Mouse (Mus musculus) intestine, postnatal 0 days (tissue): ENCODE data around the gene Cbwd1. TPM values are rescaled to one million over a fixed set of nuclear protein-coding genes. Genes with fewer than 3 reads are reported as not detected.
A peak's percentile ranks its signal among the peaks of the same experiment; 100 is the strongest.
"Not testable (repeated sequence)": the region's sequence is repeated elsewhere in the genome, so short reads cannot be mapped to it uniquely, and the experiment has no call there.

Source experiments
- ATAC-seq: fragments of 200-750 bp; cut with Nextera tagmentation; 2 replicates; pipeline ENCODE4 v1.8.0; 2017; ENCODE audit warnings: mild to moderate bottlenecking, moderate TSS enrichment, moderate library complexity
- H3K27ac ChIP-seq: fragments of 300-500 bp; sonication (generic); 2 replicates; pipeline ENCODE4 v1.5.1; 2014; ENCODE audit warnings: mild to moderate bottlenecking, low read depth, low read length, moderate library complexity
- H3K27me3 ChIP-seq: fragments of 300-500 bp; sonication (generic); replicated peaks from 2 replicates; pipeline ENCODE4 v1.6.1; 2014; ENCODE audit warnings: low read length, mixed read lengths; ENCODE audit not compliant: control insufficient read depth, insufficient read depth
- H3K36me3 ChIP-seq: fragments of 300-500 bp; sonication (generic); 2 replicates; pipeline ENCODE4 v1.6.1; 2014; ENCODE audit warnings: mild to moderate bottlenecking, moderate library complexity; ENCODE audit not compliant: control insufficient read depth, insufficient read depth
- H3K4me1 ChIP-seq: fragments of 300-500 bp; sonication (generic); replicated peaks from 2 replicates; pipeline ENCODE4 v1.6.1; 2014; ENCODE audit warnings: antibody characterized with exemption, low read length, mixed read lengths; ENCODE audit not compliant: control insufficient read depth, insufficient read depth
- H3K4me2 ChIP-seq: fragments of 300-500 bp; sonication (generic); replicated peaks from 2 replicates; pipeline ENCODE4 v1.6.1; 2014; ENCODE audit warnings: low read depth, mild to moderate bottlenecking, moderate library complexity
- H3K4me3 ChIP-seq: fragments of 300-500 bp; sonication (generic); 2 replicates; pipeline ENCODE4 v1.5.1; 2014; ENCODE audit warnings: low read depth, low read length
- H3K9ac ChIP-seq: fragments of 300-500 bp; sonication (generic); 2 replicates; pipeline ENCODE4 v1.6.1; 2014; ENCODE audit warnings: mild to moderate bottlenecking, low read depth, low read length
- H3K9me3 ChIP-seq: fragments of 300-500 bp; sonication (generic); 2 replicates; pipeline ENCODE4 v1.6.1; 2016; ENCODE audit warnings: mixed run types; ENCODE audit not compliant: control insufficient read depth
- CTCF ChIP-seq: sonication (generic); IDR thresholded peaks from 2 replicates; pipeline ENCODE4 v1.5.1; 2016; ENCODE audit warnings: low read depth, mild to moderate bottlenecking, control low read depth, antibody characterized with exemption, moderate library complexity
- WGBS: fragments of 180-500 bp; shearing (Covaris S2); extraction: QIAGEN DNeasy Blood & Tissue Kit; methylation state at CpG from one replicate; pipeline ENCODE4 v1.1.7; 2014; 5-methylcytosine and 5-hydroxymethylcytosine counted together
- microRNA-seq: library from miRNA; unstranded; fragments of <30 nt; microRNA quantifications from one replicate; pipeline ENCODE4, GENCODE M21; 2016
- polyA plus RNA-seq: library from polyadenylated mRNA; unstranded; fragments of >200 nt; fragmentation: Nextera tagmentation; extraction: Ambion mirVana; gene quantifications from 2 replicates; pipeline ENCODE4 v1.2.1, GENCODE M21; 2015

Gene Cbwd1
- polyA plus RNA-seq, 1 experiment from 2014 or later, result 10.4 TPM

DNA sequence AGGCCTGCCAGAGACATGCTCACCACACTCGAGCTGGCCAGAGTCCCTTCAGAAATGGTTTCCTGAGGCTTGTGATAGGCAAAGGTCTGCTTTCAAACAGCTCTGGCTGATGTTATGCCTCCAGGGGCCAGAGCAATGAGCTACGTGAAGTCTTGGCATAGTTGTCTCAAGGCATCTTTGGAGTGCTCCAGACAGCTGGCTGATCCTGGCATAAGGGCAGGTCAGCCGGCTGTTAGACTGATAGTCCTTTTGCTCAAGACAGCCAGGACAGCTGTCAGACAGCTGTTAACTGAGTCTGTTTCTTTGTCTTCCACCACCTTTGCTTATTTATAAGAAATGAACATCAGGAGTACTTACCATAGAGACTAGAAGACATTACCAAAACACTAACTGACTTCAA, 74.5 kb downstream of the Cbwd1 start:
- Histone ChIP-seq H3K9me3 (no peaks in the 10 kb centered on the region), H3K36me3 (no peaks in the 10 kb centered on the region), H3K9ac (no peak overlapping the region), H3K27me3 (peaks cover 16% of the 10 kb centered on the region; the same call in 1 of the 2 replicates), H3K27ac (no peak overlapping the region), H3K4me3 (no peak overlapping the region), H3K4me2 (no peak overlapping the region), H3K4me1 (no peaks in the 10 kb centered on the region)
- WGBS, result 79% methylated on average over 3 of the region's 3 CpGs
- no peak for TF ChIP-seq CTCF
- no peak for ATAC-seq

DNA sequence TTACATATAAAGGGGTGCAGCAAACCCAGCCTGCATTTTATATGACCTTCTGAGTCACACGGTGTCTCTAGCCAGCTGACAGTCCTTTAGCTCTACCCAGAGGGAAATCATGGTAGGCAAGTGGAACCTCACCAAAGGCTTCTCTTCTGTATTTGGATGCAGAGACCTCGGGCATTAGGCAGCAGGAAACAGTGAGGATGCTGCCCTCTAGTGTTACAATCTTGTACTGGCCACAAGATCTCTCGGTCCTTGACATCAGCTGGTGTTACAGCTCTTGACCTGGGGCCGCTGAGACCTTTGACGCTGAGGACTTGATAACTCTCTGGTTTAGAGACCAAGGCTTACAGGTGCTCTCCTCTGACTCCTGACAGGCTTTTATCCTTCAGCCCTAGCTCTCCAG, 75.9 kb downstream of the Cbwd1 start:
- peaks cover 11% of the 10 kb centered on the region; the same call in 1 of the 2 replicates for H3K27me3 ChIP-seq
- WGBS, result 6% methylated on average over 5 of the region's 5 CpGs
- no peaks in the 10 kb centered on the region for H3K4me1 ChIP-seq
- TF ChIP-seq CTCF, result peak; percentile 94
- ATAC-seq, result no peak
- H3K4me2 ChIP-seq, result no peak overlapping the region
- no peaks in the 10 kb centered on the region for H3K36me3 ChIP-seq
- H3K4me3 ChIP-seq, result no peak overlapping the region
- no peaks in the 10 kb centered on the region for H3K9me3 ChIP-seq
- no peak overlapping the region for H3K9ac ChIP-seq
- no peak overlapping the region for H3K27ac ChIP-seq

DNA sequence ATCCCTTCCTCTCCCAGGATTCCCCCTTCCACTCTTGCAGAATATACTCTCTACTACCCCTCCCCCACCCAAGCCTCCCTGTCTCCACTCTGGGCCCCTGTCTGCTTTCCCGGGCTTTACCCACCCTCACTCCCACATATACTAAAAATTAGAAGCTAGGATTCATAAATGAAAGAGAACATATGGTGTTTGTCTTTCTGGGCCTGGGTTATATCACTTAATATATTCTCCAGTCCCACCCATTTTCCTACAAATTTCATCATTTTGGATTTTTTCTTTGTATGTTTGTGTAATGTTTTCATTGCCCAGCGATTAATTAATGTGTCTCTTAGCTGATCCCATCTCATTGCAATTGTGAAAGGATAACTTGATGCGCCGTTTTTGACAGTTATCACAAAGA, 80.2 kb downstream of the Cbwd1 start:
- no peak for ATAC-seq
- WGBS, result 58% methylated on average over 4 of the region's 4 CpGs
- Histone ChIP-seq H3K27ac (no peak overlapping the region), H3K9ac (no peak overlapping the region), H3K4me1 (no peaks in the 10 kb centered on the region), H3K4me3 (no peak overlapping the region), H3K9me3 (no peaks in the 10 kb centered on the region), H3K4me2 (no peak overlapping the region), H3K36me3 (no peaks in the 10 kb centered on the region), H3K27me3 (0 out of 2 replicates have a peak, but pooled peaks cover 6% of the 10 kb centered on the region)
- no peak for TF ChIP-seq CTCF

DNA sequence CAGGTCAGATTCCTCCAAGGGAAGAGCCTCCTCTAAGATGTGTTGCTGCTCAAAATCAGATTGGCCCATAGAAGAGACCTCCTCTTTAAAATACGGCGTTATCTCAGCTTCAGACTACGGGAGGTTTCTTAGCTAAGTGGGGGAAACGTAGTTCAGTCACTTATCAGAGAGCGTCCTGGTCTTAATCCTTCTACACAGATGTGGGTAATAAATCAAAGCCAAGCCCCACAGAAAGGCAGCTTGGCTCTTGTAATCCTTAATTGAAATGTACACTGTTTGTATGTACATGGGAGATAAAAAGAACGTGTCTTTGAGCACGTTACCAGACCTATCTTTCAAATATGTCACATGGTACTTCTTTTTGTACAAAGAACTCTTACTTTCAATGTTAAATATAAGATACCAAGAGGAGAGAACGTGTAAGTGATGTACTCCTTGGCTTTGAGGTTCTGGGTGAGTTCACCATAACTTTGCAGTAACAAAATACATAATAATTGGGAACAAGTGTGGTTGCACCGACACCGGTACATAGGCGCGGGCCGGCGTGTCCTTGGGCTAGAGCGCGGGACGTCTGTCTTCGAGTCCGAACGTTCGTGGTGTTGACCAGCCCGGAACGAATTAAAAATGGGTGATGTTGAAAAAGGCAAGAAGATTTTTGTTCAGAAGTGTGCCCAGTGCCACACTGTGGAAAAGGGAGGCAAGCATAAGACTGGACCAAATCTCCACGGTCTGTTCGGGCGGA, 86.1 kb downstream of the Cbwd1 start, which contains the start of gene Gm10053:
TSS of gene Gm10053 (plus strand) at position 558 of the 742 bp plus-strand sequence.
- 60% methylated on average over 23 of the region's 26 CpGs for WGBS
- not testable (repeated sequence) for H3K9me3 ChIP-seq, H3K4me3 ChIP-seq, H3K4me1 ChIP-seq, H3K4me2 ChIP-seq, H3K27ac ChIP-seq, H3K36me3 ChIP-seq, H3K9ac ChIP-seq, H3K27me3 ChIP-seq, ATAC-seq

DNA sequence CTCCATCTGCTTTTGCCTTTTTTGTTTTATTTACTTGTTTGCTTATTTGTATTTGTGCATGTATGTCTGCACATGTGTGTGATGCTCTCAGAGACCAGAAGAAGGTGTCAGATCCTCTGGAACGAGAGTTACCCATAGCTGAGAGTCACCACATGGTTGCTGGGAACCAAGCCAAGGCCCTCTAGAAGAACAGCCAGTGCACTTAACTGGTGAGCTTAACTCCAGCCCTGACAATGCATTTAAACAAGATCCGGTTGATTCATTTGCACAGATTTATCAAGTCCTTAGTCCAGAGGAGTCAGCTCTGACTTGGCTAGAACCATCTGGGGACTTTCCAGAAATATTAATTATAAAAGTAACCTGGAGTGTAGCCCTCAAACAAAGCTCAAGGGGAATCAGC, 87.5 kb downstream of the Cbwd1 start:
- no peak for ATAC-seq

DNA sequence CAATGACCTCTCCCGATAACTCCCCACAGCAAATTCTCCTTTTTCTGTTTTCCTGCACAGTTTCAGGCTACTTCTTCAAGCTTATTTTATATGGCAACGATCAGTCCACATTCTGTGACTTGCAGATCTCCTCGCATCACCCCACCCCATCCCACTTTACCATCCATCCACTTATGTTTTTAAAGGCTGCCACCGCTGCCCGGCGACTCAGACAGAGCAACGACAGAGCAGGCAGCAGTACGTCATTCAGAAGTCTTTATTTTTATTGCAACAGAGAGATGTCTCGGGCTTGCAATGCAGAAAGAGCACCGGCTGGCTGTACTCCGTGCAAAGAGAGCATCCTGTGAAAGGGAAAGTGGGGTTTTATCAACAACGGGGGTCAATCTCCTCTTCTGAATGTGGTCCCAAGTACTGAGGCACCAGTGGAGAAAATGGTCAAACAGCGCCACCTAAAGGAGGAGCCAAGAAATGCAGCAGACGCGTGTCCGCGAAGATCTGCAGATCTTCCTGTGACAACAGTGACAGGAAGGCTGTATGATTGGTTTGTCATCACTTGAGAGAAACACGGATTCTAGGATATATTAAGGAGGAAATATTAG, 90.3 kb downstream of the Cbwd1 start:
- peak; percentile 96 for TF ChIP-seq CTCF
- peak overlapping the region; percentile 9; the same call in 1 of the 2 replicates for H3K4me3 ChIP-seq
- no peak overlapping the region for H3K9ac ChIP-seq
- peak overlapping the region; percentile 51 for H3K4me2 ChIP-seq
- H3K27me3 ChIP-seq, result no peaks in the 10 kb centered on the region
- ATAC-seq, result peak; percentile 56
- no peaks in the 10 kb centered on the region for H3K4me1 ChIP-seq
- H3K27ac ChIP-seq, result no peak overlapping the region
- WGBS, result 14% methylated on average over 18 of the region's 18 CpGs
- no peaks in the 10 kb centered on the region for H3K36me3 ChIP-seq
- H3K9me3 ChIP-seq, result no peaks in the 10 kb centered on the region

More for the DNA sequence above, 87.5 kb downstream of the Cbwd1 start:
- no peak overlapping the region for H3K4me3 ChIP-seq
- no peak overlapping the region for H3K4me2 ChIP-seq
- no peak overlapping the region for H3K9ac ChIP-seq
- H3K27me3 ChIP-seq, result 0 out of 2 replicates have a peak, but pooled peaks cover 6% of the 10 kb centered on the region
- 45% methylated on average over 2 of the region's 2 CpGs for WGBS
- H3K27ac ChIP-seq, result no peak overlapping the region
- no peaks in the 10 kb centered on the region for H3K36me3 ChIP-seq
- H3K9me3 ChIP-seq, result no peaks in the 10 kb centered on the region
- no peak for TF ChIP-seq CTCF
- H3K4me1 ChIP-seq, result no peaks in the 10 kb centered on the region

Small RNAs within 50 kb of the gene (microRNA-seq; reads per million reads assigned to microRNA genes)
- gene Mir3084-1, result not detected

Other genes with a start within 250 kb of the Cbwd1 start
- 3.3 and 3.5 TPM in 2 replicates for gene Pgm5, start 99.8 kb downstream of the Cbwd1 start, polyA plus RNA-seq
- 473 and 580 TPM in 2 replicates for gene Gm10053, start 85.9 kb downstream of the Cbwd1 start, polyA plus RNA-seq
- gene Foxd4, start 60.4 kb downstream of the Cbwd1 start, polyA plus RNA-seq, result not detected in 2 replicates
- 7.2 and 7.5 TPM in 2 replicates for gene Dock8, start 37.9 kb upstream of the Cbwd1 start, polyA plus RNA-seq